Mouse (Mus musculus) heart, adult 2 months (tissue): ENCODE measurements around the gene Mcam. TPM values are rescaled to one million over a fixed set of nuclear protein-coding genes. Genes with fewer than 3 reads are reported as not detected.

Experiments used
- DNase-seq, 2 experiments: peaks; one replicate each; pipeline ENCODE4 v3.0.0; 2021
- H3K27ac ChIP-seq: fragments of 200-600 bp; 2 replicates; pipeline ENCODE4 v1.8.1; 2022
- H3K27me3 ChIP-seq: fragments of 200-500 bp; 2 replicates; pipeline ENCODE4 v1.6.1; 2012; ENCODE audit warnings: mild to moderate bottlenecking, low read length, inconsistent platforms, mixed read lengths; ENCODE audit not compliant: control insufficient read depth, insufficient read depth
- H3K36me3 ChIP-seq: fragments of 200-500 bp; 2 replicates; pipeline ENCODE4 v1.6.1; 2012; ENCODE audit warnings: low read length, inconsistent platforms; ENCODE audit not compliant: control insufficient read depth, insufficient read depth
- H3K4me1 ChIP-seq: fragments of 200-500 bp; 2 replicates; pipeline ENCODE4 v1.6.1; 2011; ENCODE audit warnings: low read length; ENCODE audit not compliant: control insufficient read depth, insufficient read depth
- H3K4me3 ChIP-seq: fragments of 200-600 bp; 2 replicates; pipeline ENCODE4 v1.8.1; 2022
- H3K79me2 ChIP-seq: fragments of 200-500 bp; replicated peaks from 2 replicates; pipeline ENCODE4 v1.6.1; 2012; ENCODE audit warnings: mild to moderate bottlenecking, inconsistent platforms, low read length, moderate library complexity, mixed read lengths; ENCODE audit not compliant: control insufficient read depth, insufficient read depth
- H3K9ac ChIP-seq: fragments of 200-500 bp; 2 replicates; pipeline ENCODE4 v1.6.1; 2012; ENCODE audit warnings: low read depth, mild to moderate bottlenecking, control low read depth, inconsistent platforms, low read length, mixed read lengths
- CTCF ChIP-seq: fragments of 200-600 bp; IDR thresholded peaks from 2 replicates; pipeline ENCODE4 v1.8.1; 2022; ENCODE audit warnings: antibody characterized with exemption, mild to moderate bottlenecking, moderate library complexity
- EP300 ChIP-seq: fragments of 200-500 bp; IDR thresholded peaks from 2 replicates; pipeline ENCODE4 v1.6.1; 2011; ENCODE audit warnings: low read depth, low read length, control low read depth; ENCODE audit not compliant: insufficient read depth
- POLR2A ChIP-seq: fragments of 200-500 bp; IDR thresholded peaks from 2 replicates; pipeline ENCODE4 v1.6.1; 2011; ENCODE audit warnings: mild to moderate bottlenecking, low read depth, low read length, control low read depth; ENCODE audit not compliant: insufficient read depth
- WGBS: fragments of 180-500 bp; shearing (Covaris S2); methylation state at CpG from one replicate; pipeline ENCODE4 v1.1.7; 2018; 5-methylcytosine and 5-hydroxymethylcytosine counted together
- intact Hi-C: fragments of 180-260 bp; cut with DNase I; formaldehyde crosslinking; loops from one replicate; pipeline ENCODE4 v1.15.1; 2025
- polyA plus RNA-seq: library from polyadenylated mRNA; depleted of rRNA; stranded (reverse); fragments of >200 nt; gene quantifications from 2 replicates; pipeline ENCODE4 v1.2.3, GENCODE M21; 2012
- total RNA-seq, 2 experiments: library from RNA; stranded (reverse); gene quantifications; 2 replicates each; pipeline ENCODE4 v1.2.3; 2021

Mcam gene
- total and polyA plus RNA-seq, 3 experiments = 31.6 to 49.8 (median 32.5) TPM

- peaks cover 6% of the 10 kb centered on the region; the same call in 1 of the 2 replicates for H3K4me1 ChIP-seq
- H3K36me3 ChIP-seq = no peaks in the 10 kb centered on the region
- no peaks in the 10 kb centered on the region for H3K79me2 ChIP-seq
- H3K9ac ChIP-seq = peak overlapping the region; percentile 60
- intact Hi-C loops = no loop called here
- TF ChIP-seq POLR2A (no peak), EP300 (no peak), CTCF (no peak)
- peak overlapping the region; percentile 71 for H3K4me3 ChIP-seq
- peak; percentile 71 to 74 for DNase-seq
- 1% methylated on average over 49 of the region's 49 CpGs for WGBS
- H3K27ac ChIP-seq = peak overlapping the region; percentile 99
- H3K27me3 ChIP-seq = no peaks in the 10 kb centered on the region
These were observed 822 bp downstream of the Mcam start for GRCm38 (mm10) chr9:44134851-44135730.

GRCm38 (mm10) chr9:44135731-44136411, 1.6 kb downstream of the Mcam start:
- no peaks in the 10 kb centered on the region for H3K36me3 ChIP-seq
- H3K79me2 ChIP-seq = no peaks in the 10 kb centered on the region
- H3K27ac ChIP-seq = peak overlapping the region; percentile 99
- peak overlapping the region; percentile 60 for H3K9ac ChIP-seq
- no peak for TF ChIP-seq POLR2A
- no peak for TF ChIP-seq CTCF
- TF ChIP-seq EP300 = no peak
- peak overlapping the region; percentile 71 for H3K4me3 ChIP-seq
- intact Hi-C loops = no loop called here
- H3K4me1 ChIP-seq = peaks cover 3% of the 10 kb centered on the region; the same call in 1 of the 2 replicates
- 32% methylated on average over 7 of the region's 7 CpGs for WGBS
- H3K27me3 ChIP-seq = no peaks in the 10 kb centered on the region
- DNase-seq = no peak

GRCm38 (mm10) chr9:44137846-44138245, 3.6 kb downstream of the Mcam start:
- intact Hi-C loops = no loop called here
- Histone ChIP-seq H3K27me3 (no peaks in the 10 kb centered on the region), H3K4me1 (peaks cover 3% of the 10 kb centered on the region; the same call in 1 of the 2 replicates), H3K4me3 (no peak overlapping the region), H3K27ac (no peak overlapping the region), H3K36me3 (no peaks in the 10 kb centered on the region), H3K79me2 (no peaks in the 10 kb centered on the region), H3K9ac (no peak overlapping the region)
- 31% methylated on average over 4 of the region's 4 CpGs for WGBS
- no peak for DNase-seq
- TF ChIP-seq CTCF (no peak), EP300 (no peak), POLR2A (no peak)

- Histone ChIP-seq H3K79me2 (no peaks in the 10 kb centered on the region), H3K4me3 (no peak overlapping the region), H3K4me1 (peaks cover 3% of the 10 kb centered on the region; the same call in 1 of the 2 replicates), H3K9ac (no peak overlapping the region), H3K27me3 (no peaks in the 10 kb centered on the region), H3K27ac (no peak overlapping the region), H3K36me3 (no peaks in the 10 kb centered on the region)
- intact Hi-C loops = no loop called here
- WGBS = 54% methylated on average over 5 of the region's 5 CpGs
- TF ChIP-seq POLR2A (no peak), EP300 (no peak), CTCF (no peak)
- DNase-seq = no peak
These were observed 7.7 kb downstream of the Mcam start for GRCm38 (mm10) chr9:44141951-44142350.

GRCm38 (mm10) chr9:44143421-44143820, 9.2 kb downstream of the Mcam start:
- Histone ChIP-seq H3K27me3 (no peaks in the 10 kb centered on the region), H3K4me3 (no peak overlapping the region), H3K4me1 (peaks cover 3% of the 10 kb centered on the region), H3K27ac (peak overlapping the region; percentile 26; the same call in 1 of the 2 replicates), H3K9ac (no peak overlapping the region), H3K79me2 (no peaks in the 10 kb centered on the region), H3K36me3 (peaks cover 9% of the 10 kb centered on the region)
- no peak for TF ChIP-seq POLR2A
- TF ChIP-seq EP300 = no peak
- TF ChIP-seq CTCF = no peak
- DNase-seq = no peak
- 72% methylated on average over 5 of the region's 5 CpGs for WGBS
- intact Hi-C loops = no loop called here
